Mouse (Mus musculus) megakaryocyte, embryonic 14.5 days (primary cell): ENCODE measurements around the gene Snap29.

Source experiments
- FLI1 ChIP-seq: IDR thresholded peaks from 2 replicates; pipeline ENCODE4 v1.6.1; 2012; ENCODE audit warnings: low read length, inconsistent platforms, mixed read lengths
- GATA1 ChIP-seq: IDR thresholded peaks from 3 replicates; pipeline ENCODE4 v1.6.1; 2012; ENCODE audit warnings: mixed read lengths, low read length, inconsistent platforms, borderline replicate concordance

DNA sequence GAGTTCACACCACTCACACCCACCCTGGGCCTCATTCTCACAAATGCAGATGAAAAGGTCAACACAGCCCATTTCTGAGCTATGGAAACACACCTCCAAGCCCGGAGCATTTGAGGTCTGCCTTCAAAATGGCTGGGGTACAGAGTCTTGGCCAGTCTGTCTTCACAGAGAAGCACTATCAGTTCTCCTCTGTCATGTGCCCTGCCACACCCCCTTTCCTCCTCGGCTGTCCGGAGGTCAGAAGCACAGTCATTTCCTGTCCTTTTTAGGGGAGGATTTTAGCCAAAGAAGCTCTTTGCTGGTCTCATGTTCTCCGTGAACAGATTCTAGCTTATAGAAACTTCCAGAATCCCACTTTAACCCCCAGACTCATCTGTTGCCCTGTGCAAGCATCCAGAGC lies 4.4 kb downstream of the Snap29 start:
- TF ChIP-seq GATA1 (no peak), FLI1 (no peak)
